Comparison of ENCODE assay signal across 9 mouse cellular contexts in the genomic region with DNA sequence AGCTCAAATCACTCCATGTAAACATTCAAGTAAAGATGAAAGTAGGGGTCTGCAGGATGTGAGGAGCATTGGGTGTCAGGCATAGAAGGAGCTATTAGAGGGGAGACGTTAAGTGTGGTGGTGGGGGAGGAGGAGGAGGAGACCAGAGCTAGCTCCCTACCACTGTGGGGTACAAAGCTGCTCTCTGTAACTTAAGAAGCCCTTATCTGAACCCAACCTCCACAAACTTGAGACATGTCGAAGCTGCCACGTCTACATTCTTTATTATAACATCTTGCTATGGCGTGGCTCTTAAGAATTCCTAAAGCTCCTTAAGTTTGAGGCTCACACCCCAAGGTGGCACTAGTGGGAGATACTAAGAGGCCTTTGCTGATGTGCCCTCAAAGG. TPM values are rescaled to one million over a fixed set of nuclear protein-coding genes. Genes with fewer than 3 reads are reported as not detected.
DNase-seq lines count a peak whose midpoint lies in the region; ATAC-seq lines count a peak whose summit lies in the region.
"Had no signal": no experiment of that assay in that cellular context is flagged by ENCODE, and none has a peak within 500 bp of the region (broad histone marks: within the 10 kb centered on the region; RNA-seq: fewer than 3 reads in every experiment).

No protein-coding gene starts in this region.

- peak overlapping the region; percentile 87 for H3K27ac ChIP-seq in hindbrain, embryonic 10.5 days
- no peak overlapping the region for H3K27ac ChIP-seq in hindbrain, embryonic 13.5 days
- H3K27ac ChIP-seq in neural tube, embryonic 11.5 days (ENCODE audit: low read depth, low read length): 0 out of 2 replicates have a peak overlapping the region, but pooled peaks have one; percentile 34
- peak overlapping the region; percentile 92 for H3K27ac ChIP-seq in limb, embryonic 11.5 days (replicated peaks; ENCODE audit: low read depth, low read length)
- H3K27ac ChIP-seq: neural tube, embryonic 15.5 days had no signal

- H3K4me2 ChIP-seq in hindbrain, embryonic 13.5 days: no peak overlapping the region
- H3K4me2 ChIP-seq in neural tube, embryonic 11.5 days (ENCODE audit: low read depth): no peak overlapping the region
- H3K4me2 ChIP-seq in limb, embryonic 11.5 days (ENCODE audit: low read depth, severe bottlenecking): no peak overlapping the region
- H3K4me2 ChIP-seq: neural tube, embryonic 15.5 days had no signal

- H3K27me3 ChIP-seq in hindbrain, embryonic 10.5 days (ENCODE audit: insufficient read depth, poor library complexity, severe bottlenecking): no peaks in the 10 kb centered on the region
- H3K27me3 ChIP-seq in hindbrain, embryonic 13.5 days: 0 out of 2 replicates have a peak, but pooled peaks cover 3% of the 10 kb centered on the region
- no peaks in the 10 kb centered on the region for H3K27me3 ChIP-seq in neural tube, embryonic 11.5 days (ENCODE audit: control insufficient read depth, insufficient read depth, low read length)
- no peaks in the 10 kb centered on the region for H3K27me3 ChIP-seq in limb, embryonic 11.5 days (ENCODE audit: control insufficient read depth, insufficient read depth, low read length)
- H3K27me3 ChIP-seq: megakaryocyte, embryonic 14.5 days had no signal

- DNase-seq in hindbrain, embryonic 10.5 days (ENCODE audit: low spot score): no peak
- DNase-seq in neural tube, embryonic 11.5 days (ENCODE audit: low spot score): peak; percentile 25
- DNase-seq in neural tube, embryonic 10.5 days (ENCODE audit: extremely low spot score, low spot score): no peak
- DNase-seq in limb, embryonic 11.5 days (ENCODE audit: low spot score): no peak
- no peak for DNase-seq in right cerebral cortex, postnatal 4 days
- no peak for DNase-seq in MN1 (ENCODE audit: low spot score)

- no peak overlapping the region for H3K4me3 ChIP-seq in hindbrain, embryonic 10.5 days
- no peak overlapping the region for H3K4me3 ChIP-seq in hindbrain, embryonic 13.5 days
- H3K4me3 ChIP-seq in neural tube, embryonic 11.5 days (ENCODE audit: low read depth, low read length): no peak overlapping the region
- no peak overlapping the region for H3K4me3 ChIP-seq in limb, embryonic 11.5 days (ENCODE audit: low read depth, low read length)
- H3K4me3 ChIP-seq: neural tube, embryonic 15.5 days had no signal

- no peak for ATAC-seq in hindbrain, embryonic 13.5 days (ENCODE audit: low FRiP score)
- ATAC-seq in neural tube, embryonic 11.5 days (ENCODE audit: insufficient read depth, low FRiP score, low TSS enrichment): no peak
- peak; percentile 31; the same call in 1 of the 2 replicates for ATAC-seq in limb, embryonic 11.5 days (ENCODE audit: insufficient number of reproducible peaks, low FRiP score, low TSS enrichment, low read depth)

- WGBS in hindbrain, embryonic 10.5 days: 32% methylated on average over 4 of the region's 4 CpGs
- WGBS in hindbrain, embryonic 13.5 days: 43% methylated on average over 4 of the region's 4 CpGs
- WGBS in neural tube, embryonic 11.5 days: 24% methylated on average over 4 of the region's 4 CpGs
- WGBS in limb, embryonic 11.5 days: 5% methylated on average over 4 of the region's 4 CpGs

- no peaks in the 10 kb centered on the region for H3K9me3 ChIP-seq in hindbrain, embryonic 10.5 days
- no peaks in the 10 kb centered on the region for H3K9me3 ChIP-seq in hindbrain, embryonic 13.5 days
- H3K9me3 ChIP-seq in neural tube, embryonic 11.5 days (ENCODE audit: control insufficient read depth, low read length): no peaks in the 10 kb centered on the region
- H3K9me3 ChIP-seq in limb, embryonic 11.5 days (ENCODE audit: control insufficient read depth, low read length): no peaks in the 10 kb centered on the region
- H3K9me3 ChIP-seq: megakaryocyte, embryonic 14.5 days; neural tube, embryonic 15.5 days had no signal

- no peaks in the 10 kb centered on the region for H3K36me3 ChIP-seq in hindbrain, embryonic 10.5 days
- H3K36me3 ChIP-seq in hindbrain, embryonic 13.5 days: no peaks in the 10 kb centered on the region
- H3K36me3 ChIP-seq in neural tube, embryonic 11.5 days (ENCODE audit: control insufficient read depth, insufficient read depth, low read length): no peaks in the 10 kb centered on the region
- no peaks in the 10 kb centered on the region for H3K36me3 ChIP-seq in limb, embryonic 11.5 days (ENCODE audit: control insufficient read depth, insufficient read depth, low read length)
- H3K36me3 ChIP-seq: neural tube, embryonic 15.5 days had no signal

- peaks cover 64% of the 10 kb centered on the region for H3K4me1 ChIP-seq in hindbrain, embryonic 10.5 days (replicated peaks)
- peaks cover 29% of the 10 kb centered on the region for H3K4me1 ChIP-seq in hindbrain, embryonic 13.5 days (replicated peaks)
- peaks cover 21% of the 10 kb centered on the region for H3K4me1 ChIP-seq in neural tube, embryonic 11.5 days (ENCODE audit: control insufficient read depth, insufficient read depth, low read length)
- peaks cover 32% of the 10 kb centered on the region for H3K4me1 ChIP-seq in limb, embryonic 11.5 days (ENCODE audit: control insufficient read depth, insufficient read depth, low read length)

- H3K9ac ChIP-seq in hindbrain, embryonic 13.5 days: no peak overlapping the region
- H3K9ac ChIP-seq in neural tube, embryonic 11.5 days (ENCODE audit: low read length): no peak overlapping the region
- H3K9ac ChIP-seq in limb, embryonic 11.5 days (ENCODE audit: low read length): no peak overlapping the region
- H3K9ac ChIP-seq: neural tube, embryonic 15.5 days had no signal

RNA-seq across cellular contexts. Expression of a gene that starts 20.1 kb away (rescaled TPM):
- polyA plus RNA-seq in hindbrain, embryonic 10.5 days (2016; fragmentation: Nextera tagmentation; extraction: Ambion mirVana): 10.2 TPM in 2 replicates
- polyA plus RNA-seq in hindbrain, embryonic 13.5 days (2015; fragmentation: Nextera tagmentation; extraction: Ambion mirVana): 5.8 and 7.7 TPM in 2 replicates
- 6.7 and 7.5 TPM in 2 replicates for polyA plus RNA-seq in neural tube, embryonic 11.5 days (2014; fragmentation: Nextera tagmentation; extraction: Ambion mirVana)
- 9.2 and 10.2 TPM in 2 replicates for polyA plus RNA-seq in limb, embryonic 11.5 days (2014; fragmentation: Nextera tagmentation; extraction: Ambion mirVana)
